Mouse (Mus musculus): ENCODE measurements around the gene Strn. TPM values are rescaled to one million over a fixed set of nuclear protein-coding genes. Genes with fewer than 3 reads are reported as not detected.

The Strn gene
- polyA plus RNA-seq, 1 experiment from 2014 or later, result 4.8 TPM

GRCm38 (mm10) chr17:78608135-78608670, 128.8 kb downstream of the Strn start:
- Histone ChIP-seq H3K4me1 (replicated peaks) (peaks cover 8% of the 10 kb centered on the region), H3K9me3 (no peaks in the 10 kb centered on the region), H3K27ac (peak overlapping the region; percentile 50), H3K27me3 (ENCODE audit: insufficient read depth, poor library complexity, severe bottlenecking) (no peaks in the 10 kb centered on the region), H3K4me3 (no peak overlapping the region), H3K36me3 (no peaks in the 10 kb centered on the region)
- peak; percentile 27 for DNase-seq (ENCODE audit: low spot score)
- WGBS, result 60% methylated on average over 16 of the region's 16 CpGs

- Histone ChIP-seq H3K27me3 (ENCODE audit: insufficient read depth, poor library complexity, severe bottlenecking) (no peaks in the 10 kb centered on the region), H3K27ac (no peak overlapping the region), H3K4me1 (replicated peaks) (peaks cover 13% of the 10 kb centered on the region), H3K9me3 (no peaks in the 10 kb centered on the region), H3K4me3 (no peak overlapping the region), H3K36me3 (no peaks in the 10 kb centered on the region)
- 75% methylated on average over 6 of the region's 6 CpGs for WGBS
- DNase-seq (ENCODE audit: low spot score), result peak; percentile 65
Measured at GRCm38 (mm10) chr17:78604431-78604830, 132.6 kb downstream of the Strn start.

- Histone ChIP-seq H3K4me1 (replicated peaks) (peaks cover 13% of the 10 kb centered on the region), H3K27ac (no peak overlapping the region), H3K27me3 (ENCODE audit: insufficient read depth, poor library complexity, severe bottlenecking) (no peaks in the 10 kb centered on the region), H3K4me3 (no peak overlapping the region), H3K9me3 (no peaks in the 10 kb centered on the region), H3K36me3 (no peaks in the 10 kb centered on the region)
- DNase-seq (ENCODE audit: low spot score), result peak; percentile 78
- 47% methylated on average over 8 of the region's 8 CpGs for WGBS
Measured at GRCm38 (mm10) chr17:78603872-78604271, 133.1 kb downstream of the Strn start.

DNA sequence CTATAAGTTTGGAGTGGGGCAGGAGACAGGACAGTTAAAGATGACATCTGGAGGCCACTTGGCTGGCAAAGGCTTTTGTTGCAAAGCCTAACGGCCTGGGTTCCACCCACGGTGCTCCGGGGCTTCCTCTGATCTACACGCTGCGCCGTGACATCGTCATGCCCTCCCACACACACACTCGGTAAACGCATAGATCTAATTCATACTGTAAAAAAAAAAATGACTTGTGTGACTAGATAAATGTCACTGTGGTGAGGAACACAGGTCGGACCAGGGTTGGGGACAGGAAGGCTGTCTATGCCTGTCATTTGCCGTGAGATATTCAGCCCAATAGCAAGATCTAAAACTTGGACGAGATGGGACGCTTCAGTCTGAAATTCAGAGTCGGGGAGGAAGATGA, 134.7 kb downstream of the Strn start:
- Histone ChIP-seq H3K9me3 (no peaks in the 10 kb centered on the region), H3K4me1 (replicated peaks) (peaks cover 5% of the 10 kb centered on the region; the same call in 1 of the 2 replicates), H3K36me3 (no peaks in the 10 kb centered on the region), H3K4me3 (no peak overlapping the region), H3K27me3 (ENCODE audit: insufficient read depth, poor library complexity, severe bottlenecking) (no peaks in the 10 kb centered on the region), H3K27ac (no peak overlapping the region)
- WGBS, result 88% methylated on average over 14 of the region's 14 CpGs
- no peak for DNase-seq (ENCODE audit: low spot score)

DNA sequence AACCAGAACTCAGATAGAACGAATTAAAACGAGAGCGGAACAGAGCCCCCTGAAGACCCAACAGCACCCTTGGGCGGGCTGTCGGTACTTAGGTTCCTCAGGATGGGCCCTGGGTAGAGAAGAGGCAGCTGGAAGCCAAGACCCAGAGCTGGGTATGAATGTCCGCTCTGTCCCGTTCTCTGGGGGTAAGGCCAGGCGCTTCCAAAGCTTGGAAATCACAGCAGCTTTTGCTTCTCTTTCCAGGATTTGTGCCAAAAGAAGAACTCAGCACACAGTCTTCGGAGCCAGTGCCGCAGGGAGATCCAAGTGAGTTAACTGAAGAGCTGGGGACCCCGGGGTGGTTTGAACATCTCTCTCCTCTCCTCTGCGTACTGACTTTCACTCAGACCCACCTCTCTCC, 135.4 kb downstream of the Strn start:
- Histone ChIP-seq H3K9me3 (no peaks in the 10 kb centered on the region), H3K4me1 (replicated peaks) (peaks cover 5% of the 10 kb centered on the region; the same call in 1 of the 2 replicates), H3K4me3 (no peak overlapping the region), H3K27me3 (ENCODE audit: insufficient read depth, poor library complexity, severe bottlenecking) (no peaks in the 10 kb centered on the region), H3K36me3 (no peaks in the 10 kb centered on the region), H3K27ac (no peak overlapping the region)
- 89% methylated on average over 12 of the region's 12 CpGs for WGBS
- no peak for DNase-seq (ENCODE audit: low spot score)

- Histone ChIP-seq H3K9me3 (no peaks in the 10 kb centered on the region), H3K4me3 (no peak overlapping the region), H3K27ac (no peak overlapping the region), H3K4me1 (replicated peaks) (peaks cover 5% of the 10 kb centered on the region; the same call in 1 of the 2 replicates), H3K27me3 (ENCODE audit: insufficient read depth, poor library complexity, severe bottlenecking) (no peaks in the 10 kb centered on the region), H3K36me3 (peaks cover 2% of the 10 kb centered on the region)
- WGBS, result 73% methylated on average over 6 of the region's 6 CpGs
- DNase-seq (ENCODE audit: low spot score), result no peak
Measured at GRCm38 (mm10) chr17:78601042-78601441, 136.0 kb downstream of the Strn start.

Other genes starting within 250 kb of the Strn start
- 7.5 and 10.7 TPM in 2 replicates for gene Vit, start 229.1 kb downstream of the Strn start, polyA plus RNA-seq (2016; fragmentation: Nextera tagmentation; extraction: Ambion mirVana)
- 14.9 and 16.0 TPM in 2 replicates for gene Heatr5b, start 98.2 kb upstream of the Strn start, polyA plus RNA-seq (2016; fragmentation: Nextera tagmentation; extraction: Ambion mirVana)
- 34.3 and 36.2 TPM in 2 replicates for gene Gpatch11, start 98.4 kb upstream of the Strn start, polyA plus RNA-seq (2016; fragmentation: Nextera tagmentation; extraction: Ambion mirVana)
- 4.9 and 5.2 TPM in 2 replicates for gene Eif2ak2, start 145.4 kb upstream of the Strn start, polyA plus RNA-seq (2016; fragmentation: Nextera tagmentation; extraction: Ambion mirVana)
- gene Sult6b1, start 169.8 kb upstream of the Strn start, polyA plus RNA-seq (2016; fragmentation: Nextera tagmentation; extraction: Ambion mirVana), result 0.17 TPM in 1 of 2 replicates, not detected in the other
- 111 and 118 TPM in 2 replicates for gene Cebpzos, start 179.3 kb upstream of the Strn start, polyA plus RNA-seq (2016; fragmentation: Nextera tagmentation; extraction: Ambion mirVana)
- 39.5 and 50.2 TPM in 2 replicates for gene Cebpz, start 199.9 kb upstream of the Strn start, polyA plus RNA-seq (2016; fragmentation: Nextera tagmentation; extraction: Ambion mirVana)
- 46.6 and 58.2 TPM in 2 replicates for gene Ndufaf7, start 199.9 kb upstream of the Strn start, polyA plus RNA-seq (2016; fragmentation: Nextera tagmentation; extraction: Ambion mirVana)

All from hindbrain, embryonic 10.5 days (tissue).